Mouse (Mus musculus): ENCODE data around the gene Cfap57.

Cfap57 gene

DNA sequence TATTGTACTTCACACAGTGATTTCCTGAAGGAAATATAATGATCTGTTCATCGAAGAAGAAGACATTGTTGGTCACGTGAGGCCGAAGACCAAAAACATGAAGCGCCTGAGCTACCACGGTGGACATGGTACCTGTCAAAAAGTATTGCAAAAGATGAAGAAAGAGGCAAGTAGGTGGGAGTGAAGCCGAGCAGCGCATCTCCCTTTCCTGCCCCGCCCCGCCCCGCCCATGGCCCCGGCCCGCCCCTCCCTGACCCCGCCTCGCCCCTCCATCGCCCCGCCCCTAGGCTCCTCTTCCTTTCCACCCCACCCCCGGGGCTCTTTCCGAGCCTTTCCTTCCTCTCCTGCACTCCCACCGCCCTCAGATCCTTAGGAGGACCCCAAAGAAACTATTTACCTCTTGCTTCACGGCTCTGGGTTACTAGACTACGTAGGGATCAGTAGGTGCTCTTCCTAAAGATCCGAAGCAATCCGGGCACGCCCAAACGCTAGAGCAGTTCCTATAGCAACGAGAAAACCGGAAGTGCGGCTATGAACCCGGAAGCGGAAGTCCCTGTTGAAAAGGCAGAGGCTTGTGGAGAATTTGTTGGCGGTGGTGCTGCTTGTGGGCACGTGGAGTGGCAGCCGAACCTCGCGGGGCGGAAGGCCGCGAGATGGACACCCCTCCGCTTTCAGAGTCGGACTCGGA is at the start of gene Cfap57, which contains the start of gene Ebna1bp2:
TSS of gene Cfap57 (minus strand) at position 499 of the 688 bp plus-strand sequence.
TSS of gene Ebna1bp2 (plus strand) at position 521 of the 688 bp plus-strand sequence.
- DNase-seq (ENCODE audit: low spot score in 2 of 2): peak; percentile 94 to 95

DNA sequence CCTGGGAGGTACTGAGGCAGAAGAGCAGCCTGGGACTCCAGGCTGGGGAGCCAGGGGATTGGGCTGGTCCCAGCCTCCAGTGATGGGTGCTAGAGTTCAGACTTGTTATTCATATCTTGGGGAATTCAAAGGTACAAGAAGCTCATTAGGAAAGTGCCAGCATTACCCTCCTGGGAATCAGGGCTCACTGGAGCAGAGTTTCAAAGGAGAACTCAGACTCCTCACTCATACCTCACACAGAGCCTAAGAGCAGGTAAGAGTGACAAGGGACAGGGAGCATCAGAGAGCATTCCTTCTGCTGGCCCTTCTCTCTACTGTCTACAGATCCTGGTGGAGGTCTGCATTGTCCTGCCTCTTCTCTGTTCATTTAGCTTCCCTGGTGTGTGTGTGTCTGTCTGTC is 38.1 kb upstream of the Cfap57 start, which contains the start of gene Olfr62:
TSS of gene Olfr62 (plus strand) at position 301 of the 400 bp plus-strand sequence.
- no peak for DNase-seq (ENCODE audit: low spot score in 2 of 2)

DNA sequence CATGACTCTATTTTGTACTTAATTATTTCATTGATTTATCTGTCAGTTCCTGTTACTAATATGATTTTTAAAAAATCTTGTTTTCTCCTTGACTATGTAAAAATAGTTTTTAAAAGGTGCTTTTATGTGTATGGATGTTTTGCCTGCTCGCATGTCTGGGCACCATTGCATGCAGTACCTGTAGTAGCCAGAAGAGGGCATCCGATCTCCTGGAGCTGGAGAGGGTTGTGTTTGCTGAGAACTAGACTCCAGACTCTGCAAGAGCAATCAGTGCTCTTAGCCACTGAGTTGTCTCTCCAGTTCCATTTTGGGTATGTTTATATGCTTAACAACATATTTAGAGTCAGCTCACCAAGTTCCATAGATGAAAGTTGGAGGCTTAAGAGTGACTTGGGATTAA is 24.7 kb upstream of the Cfap57 start:
- DNase-seq (ENCODE audit: low spot score in 2 of 2): peak; percentile 14 to 44

DNA sequence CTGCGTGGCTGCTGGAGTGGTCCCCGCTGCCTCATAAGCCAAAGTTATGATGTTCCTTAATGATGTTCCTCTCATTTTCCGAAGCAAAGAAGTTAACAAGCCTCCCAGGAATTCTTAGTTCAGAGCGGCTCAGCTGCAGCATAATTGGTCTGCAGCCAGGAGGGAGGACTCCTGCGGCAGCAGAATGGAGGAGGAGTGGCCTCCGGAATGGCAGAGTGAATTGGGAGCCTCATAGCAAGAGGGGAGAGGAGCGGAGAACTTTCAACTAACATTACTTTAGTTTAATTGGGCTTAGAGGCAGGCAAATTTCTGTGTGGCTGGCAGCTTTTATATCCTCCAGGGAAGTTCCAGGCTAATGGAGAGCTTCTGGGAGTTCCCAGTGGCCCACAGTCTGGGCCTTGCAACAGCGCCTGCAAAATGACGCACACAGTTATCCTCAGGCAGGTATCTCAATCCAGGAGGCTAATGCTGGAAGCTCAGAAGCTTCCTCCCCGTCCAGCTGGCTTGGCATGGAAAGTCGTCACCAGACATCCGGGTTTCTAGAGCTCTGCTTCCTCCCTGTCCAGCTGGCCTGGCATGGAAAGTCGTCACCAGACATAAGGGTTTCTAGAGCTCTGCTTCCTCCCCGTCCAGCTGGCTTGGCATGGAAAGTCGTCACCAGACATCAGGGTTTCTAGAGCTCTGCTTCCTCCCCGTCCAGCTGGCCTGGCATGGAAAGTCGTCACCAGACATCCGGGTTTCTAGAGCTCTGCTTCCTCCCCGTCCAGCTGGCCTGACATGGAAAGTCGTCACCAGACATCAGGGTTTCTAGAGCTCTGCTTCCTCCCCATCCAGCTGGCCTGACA is 22.0 kb upstream of the Cfap57 start:
- no peak for DNase-seq (ENCODE audit: low spot score in 2 of 2)

DNA sequence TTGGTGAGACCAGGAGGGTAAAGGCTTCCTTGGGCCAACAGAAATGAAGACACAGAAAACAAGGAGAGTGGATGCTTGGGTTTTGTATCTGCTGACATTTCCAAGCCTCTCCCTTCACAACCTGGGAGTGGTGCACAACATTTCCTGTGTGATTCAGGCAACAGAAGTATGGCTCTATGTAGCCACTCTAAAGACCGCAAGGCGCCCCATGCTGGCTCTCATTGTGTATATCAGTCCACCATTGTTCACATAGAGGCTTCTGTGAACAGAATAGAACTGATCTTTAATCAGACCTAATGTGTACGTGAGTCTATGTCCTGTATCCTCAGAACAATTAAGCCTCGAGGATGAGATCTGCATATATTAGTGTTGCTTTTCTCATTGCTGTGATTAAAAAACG is 9.7 kb upstream of the Cfap57 start:
- no peak for DNase-seq (ENCODE audit: low spot score in 2 of 2)

DNA sequence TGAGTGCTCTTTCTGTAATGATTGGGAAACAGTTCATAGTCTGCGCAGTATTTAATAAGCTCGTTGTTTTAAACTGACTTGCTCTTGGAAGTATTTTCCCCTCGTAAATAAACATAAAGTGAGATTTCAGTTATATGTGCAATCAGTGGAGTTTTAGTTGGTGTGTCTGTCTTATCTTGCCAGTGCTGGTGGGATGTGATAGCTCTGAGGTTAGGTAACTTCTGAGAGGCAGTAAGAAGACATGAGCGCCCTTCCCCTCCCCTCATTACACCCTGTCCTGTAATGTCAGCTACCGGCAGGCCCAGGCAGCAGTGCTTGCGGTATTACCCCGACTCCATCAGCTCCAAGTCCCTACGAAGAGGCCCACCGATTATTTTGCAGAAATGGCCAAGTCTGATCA is 1.2 kb upstream of the Cfap57 start:
- DNase-seq (ENCODE audit: low spot score in 2 of 2): no peak

DNA sequence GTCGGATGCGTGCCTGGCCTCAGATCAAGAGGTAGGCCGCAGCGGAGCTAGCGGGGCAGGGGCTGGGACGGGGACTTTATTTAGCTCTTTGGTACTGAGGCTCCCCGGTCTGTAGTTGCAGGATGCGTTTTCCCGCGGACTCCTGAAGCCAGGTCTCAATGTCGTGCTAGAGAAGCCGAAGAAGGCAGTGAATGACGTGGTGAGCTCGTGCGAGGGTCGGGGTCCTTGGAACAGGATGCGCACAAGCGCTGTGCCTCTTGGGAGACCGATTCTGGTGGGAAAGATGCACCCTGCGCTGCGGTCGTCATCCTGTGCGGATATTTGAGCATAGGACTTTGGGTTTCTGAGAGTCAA is 367 bp upstream of the Cfap57 start:
- no peak for DNase-seq (ENCODE audit: low spot score in 2 of 2)

DNA sequence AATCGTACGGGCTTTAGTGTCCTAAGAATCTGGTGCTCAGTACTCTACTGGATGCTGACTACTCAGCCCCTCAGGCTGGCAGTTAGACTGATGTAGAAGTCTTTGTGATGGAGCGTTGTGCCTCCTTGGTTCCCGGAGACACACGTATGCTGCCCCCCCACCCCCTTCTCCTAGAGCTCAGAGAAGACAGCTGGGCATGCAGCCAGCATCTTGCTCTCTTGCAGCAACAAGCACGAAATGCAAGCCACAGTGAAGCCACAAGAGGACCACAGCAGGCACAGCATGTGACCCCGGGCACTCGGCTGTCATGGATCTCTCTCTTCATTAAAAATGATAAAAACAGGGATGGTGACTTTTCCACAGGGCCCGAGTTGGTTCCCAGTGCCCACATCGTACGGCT is 5.2 kb downstream of the Cfap57 start:
- DNase-seq (ENCODE audit: low spot score in 2 of 2): no peak

DNA sequence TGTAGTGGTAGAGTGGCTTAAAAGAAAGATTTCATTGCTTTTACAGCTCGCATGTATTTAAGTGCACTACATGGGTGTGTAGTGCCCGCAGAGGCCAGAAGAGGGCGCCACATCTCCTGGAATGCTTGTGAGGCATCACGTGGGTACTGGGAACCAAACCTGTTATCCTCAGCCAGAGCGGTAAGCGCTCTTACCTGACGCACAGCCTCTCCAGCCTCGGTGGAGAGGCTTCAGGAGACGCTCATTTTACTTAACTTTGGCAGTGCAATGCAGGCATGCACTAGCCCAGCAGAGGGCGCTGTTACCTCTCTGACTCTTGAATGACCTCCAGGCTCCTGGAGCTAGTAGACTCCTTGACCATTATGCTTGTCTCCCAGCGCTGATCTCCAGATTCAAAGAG is 8.0 kb downstream of the Cfap57 start:
- peak; percentile 22 to 25 for DNase-seq (ENCODE audit: low spot score in 2 of 2)

DNA sequence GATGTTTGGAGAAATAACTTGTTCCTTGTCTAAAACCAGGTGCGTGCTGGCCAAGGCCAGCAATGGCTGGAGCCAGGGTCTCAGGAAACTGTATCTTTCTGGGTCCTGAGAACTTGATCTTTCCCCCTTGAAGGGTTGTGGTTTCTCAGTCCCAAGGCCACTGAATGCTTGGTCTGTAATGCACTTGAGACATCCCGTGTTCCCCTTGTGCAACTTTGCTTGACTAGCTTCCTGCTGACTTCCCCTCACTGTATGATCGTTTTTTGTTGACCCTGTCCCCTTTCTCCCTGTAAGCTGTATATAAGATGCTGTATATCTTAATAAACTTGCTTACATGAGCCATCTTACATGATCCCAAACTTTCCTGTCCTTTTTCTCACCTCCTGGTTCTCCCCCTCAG is 10.7 kb downstream of the Cfap57 start:
- no peak for DNase-seq (ENCODE audit: low spot score in 2 of 2)

DNA sequence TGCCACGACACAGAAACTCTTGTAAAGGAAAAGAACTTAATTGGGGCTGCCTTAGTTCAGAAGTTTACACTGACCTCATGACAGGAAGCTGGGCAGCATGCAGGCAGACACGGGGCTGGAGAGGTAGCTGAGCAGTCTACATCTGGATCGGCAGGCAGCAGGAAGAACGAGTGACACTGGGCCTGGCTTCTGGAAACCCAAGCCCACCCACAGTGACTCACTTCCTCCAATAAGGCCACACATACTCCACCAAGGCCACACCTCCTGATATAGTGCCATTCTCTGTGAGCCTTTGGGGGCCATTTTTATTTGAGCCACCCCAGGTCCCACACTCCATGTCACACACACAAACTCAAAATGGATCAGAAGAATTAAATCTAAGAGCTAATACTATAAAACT is 16.5 kb downstream of the Cfap57 start:
- no peak for DNase-seq (ENCODE audit: low spot score in 2 of 2)

DNA sequence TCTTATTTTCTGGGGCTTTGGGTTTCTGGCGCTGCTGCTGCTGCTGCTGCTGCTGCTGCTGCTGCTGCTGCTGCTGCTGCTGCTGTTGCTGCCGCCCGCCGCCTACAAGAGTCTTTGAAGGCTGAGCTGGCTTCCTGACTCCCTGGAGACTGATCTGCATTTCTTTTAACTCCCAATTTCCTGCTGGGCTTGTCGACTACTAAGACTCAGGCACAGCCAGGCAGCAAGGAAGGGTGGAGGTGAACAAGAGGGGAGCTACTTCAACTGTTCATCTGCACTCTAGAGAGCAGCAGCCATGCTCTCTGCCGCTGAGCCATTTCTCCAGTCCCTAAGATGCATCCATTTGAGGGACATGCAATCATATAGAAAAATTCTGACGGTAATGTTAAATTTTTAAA is 30.8 kb downstream of the Cfap57 start:
- no peak for DNase-seq (ENCODE audit: low spot score in 2 of 2)

DNA sequence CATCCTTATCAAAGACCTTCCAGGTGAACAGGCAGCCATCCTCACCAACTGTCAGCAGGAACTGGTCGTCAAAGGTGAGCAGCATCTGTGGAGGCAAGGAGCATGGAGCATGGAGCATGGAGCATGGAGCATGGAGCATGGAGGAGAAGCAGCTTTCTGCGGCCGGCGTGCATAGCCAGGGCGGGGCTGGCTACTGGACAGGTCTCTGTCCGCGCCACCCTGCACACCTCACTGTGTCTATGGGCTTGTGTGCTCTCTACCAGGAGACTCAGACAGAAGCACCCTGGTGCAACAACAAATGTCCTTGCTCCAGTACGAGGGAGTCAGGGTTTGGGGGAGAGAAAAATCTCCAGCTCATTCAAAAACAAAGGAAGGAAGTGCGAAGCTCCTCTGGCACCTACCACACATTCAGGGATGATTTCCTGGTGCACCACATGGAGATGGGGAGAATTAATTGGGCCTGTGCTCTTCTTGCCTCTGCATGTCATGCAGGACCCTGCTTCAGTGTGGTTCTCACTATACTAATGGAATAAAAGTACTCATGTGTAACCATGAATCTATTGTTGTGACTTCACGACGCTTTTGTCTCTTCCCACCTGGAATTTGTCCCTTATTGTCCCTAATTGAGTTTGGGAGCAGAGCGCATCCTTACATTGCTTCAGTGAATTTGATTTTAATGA is 31.4 kb downstream of the Cfap57 start:
- DNase-seq (ENCODE audit: low spot score in 2 of 2): no peak

DNA sequence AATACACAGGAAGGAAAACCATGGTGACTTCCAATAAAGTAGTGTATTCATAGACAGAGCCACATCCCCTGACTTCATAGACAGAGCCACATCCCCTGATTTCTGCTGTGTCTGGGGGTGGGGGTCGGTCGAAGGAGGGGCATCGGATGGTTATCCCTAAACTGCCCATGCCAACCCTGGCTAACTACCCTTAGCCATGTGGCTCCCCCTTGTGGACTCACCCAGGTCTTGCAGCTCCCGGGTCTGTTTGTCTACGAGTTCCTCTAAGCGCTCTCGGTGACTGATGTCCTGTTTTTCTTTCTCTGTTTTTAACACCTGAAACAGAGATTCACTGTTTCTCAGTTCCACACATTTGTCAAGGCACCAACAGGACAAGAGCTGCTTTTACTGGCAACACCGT is 37.9 kb downstream of the Cfap57 start:
- no peak for DNase-seq (ENCODE audit: low spot score in 2 of 2)

DNA sequence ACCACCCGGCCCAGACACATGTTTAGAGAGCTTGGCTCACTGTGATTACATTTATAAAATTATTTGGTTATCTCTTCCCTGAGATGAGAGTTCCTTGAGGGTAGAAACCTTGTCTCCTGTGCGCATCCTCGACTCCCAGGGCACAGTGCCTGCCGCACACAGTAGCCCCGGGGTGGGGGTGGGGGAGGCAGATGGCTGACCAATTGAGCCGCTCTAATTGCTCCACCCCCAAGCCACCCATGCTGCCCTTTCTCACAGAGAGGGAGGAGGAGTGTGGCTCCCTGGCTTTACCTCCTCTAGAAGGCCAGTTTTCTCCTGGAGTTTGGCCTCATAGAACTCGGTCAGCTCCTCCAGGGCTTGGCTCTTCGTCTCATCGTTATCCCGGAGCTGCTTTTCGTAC is 39.1 kb downstream of the Cfap57 start:
- no peak for DNase-seq (ENCODE audit: low spot score in 2 of 2)

DNA sequence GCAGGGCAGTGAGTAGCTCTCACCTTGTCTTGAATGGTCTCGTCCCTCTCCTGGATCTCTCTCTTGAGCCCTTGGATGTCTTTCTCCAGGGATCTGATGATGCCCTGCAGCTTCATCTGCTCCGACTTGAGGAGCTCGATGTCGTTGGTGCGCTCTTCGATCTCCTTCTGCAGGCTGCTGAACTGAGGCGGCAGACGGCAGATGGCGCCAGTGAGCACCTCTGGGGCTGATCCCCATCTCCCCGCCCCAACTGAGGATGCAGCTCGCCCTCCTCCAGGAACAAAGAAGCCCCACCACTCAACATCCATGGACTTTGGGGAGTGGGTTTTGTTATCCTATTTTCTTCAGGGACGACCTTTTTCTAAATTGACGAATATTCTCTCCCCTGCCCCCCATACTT is 41.3 kb downstream of the Cfap57 start:
- DNase-seq (ENCODE audit: low spot score in 2 of 2): peak in 1 of 2 experiments; percentile 6

DNA sequence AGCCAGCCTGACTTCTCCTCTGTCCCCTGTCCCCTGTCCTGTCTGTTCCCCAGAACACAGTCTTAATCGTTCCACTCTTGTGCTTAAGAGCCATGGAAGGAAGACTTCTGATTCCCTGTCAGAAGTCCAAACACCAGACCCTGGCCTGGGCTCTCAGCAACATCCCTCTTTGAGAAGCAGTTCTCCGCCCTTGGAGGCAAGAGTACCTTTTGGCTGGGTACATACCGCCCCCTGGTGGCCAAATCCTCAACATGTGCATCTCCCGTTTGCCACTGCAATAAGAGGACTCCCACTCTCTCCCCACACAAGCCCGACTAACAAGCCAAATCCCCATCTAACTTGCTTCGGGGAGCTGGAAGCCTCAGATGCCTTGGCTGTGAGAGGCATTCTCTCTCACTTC is 44.5 kb downstream of the Cfap57 start:
- peak; percentile 39 to 61 for DNase-seq (ENCODE audit: low spot score in 2 of 2)

DNA sequence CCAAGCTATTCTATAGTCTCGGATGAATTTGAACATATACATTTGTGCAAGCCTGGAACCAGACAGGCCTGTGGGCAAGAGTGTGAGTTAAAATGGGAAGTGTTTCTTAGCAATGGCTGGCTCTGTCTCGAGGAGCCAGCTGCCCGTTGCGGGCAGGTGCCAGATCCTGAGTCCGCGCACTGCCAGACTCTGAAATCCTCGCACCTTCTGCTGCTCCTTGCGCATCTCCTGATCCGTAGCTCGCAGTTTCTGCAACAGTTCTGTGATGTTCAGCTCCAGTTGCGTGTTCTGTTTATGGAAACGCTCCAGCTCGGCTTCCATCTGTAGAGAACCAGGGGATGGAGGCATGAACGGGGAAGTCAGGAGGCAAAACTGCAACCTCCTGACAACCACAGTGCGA is 49.1 kb downstream of the Cfap57 start:
- DNase-seq (ENCODE audit: low spot score in 2 of 2): no peak

DNA sequence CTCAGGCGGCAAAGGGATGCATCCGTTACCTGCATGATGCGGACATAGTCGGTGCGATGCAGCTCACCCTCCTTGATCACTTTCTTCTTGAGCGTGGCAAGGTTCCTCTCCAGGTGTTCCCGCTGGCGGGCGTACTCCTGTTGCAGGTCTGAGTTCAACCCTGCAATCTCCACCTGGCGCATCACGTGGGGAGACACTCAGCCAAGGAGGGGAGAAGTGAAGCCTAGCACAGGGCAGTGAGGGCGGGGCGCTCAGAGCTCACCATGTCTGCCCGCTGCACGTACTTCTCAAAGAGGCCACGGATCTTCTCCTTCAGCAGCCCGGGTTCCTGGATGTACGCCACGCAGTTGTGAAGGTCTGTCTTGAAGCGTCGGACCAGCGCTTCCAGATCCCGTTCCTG is 51.3 kb downstream of the Cfap57 start:
- DNase-seq (ENCODE audit: low spot score in 2 of 2): no peak

DNA sequence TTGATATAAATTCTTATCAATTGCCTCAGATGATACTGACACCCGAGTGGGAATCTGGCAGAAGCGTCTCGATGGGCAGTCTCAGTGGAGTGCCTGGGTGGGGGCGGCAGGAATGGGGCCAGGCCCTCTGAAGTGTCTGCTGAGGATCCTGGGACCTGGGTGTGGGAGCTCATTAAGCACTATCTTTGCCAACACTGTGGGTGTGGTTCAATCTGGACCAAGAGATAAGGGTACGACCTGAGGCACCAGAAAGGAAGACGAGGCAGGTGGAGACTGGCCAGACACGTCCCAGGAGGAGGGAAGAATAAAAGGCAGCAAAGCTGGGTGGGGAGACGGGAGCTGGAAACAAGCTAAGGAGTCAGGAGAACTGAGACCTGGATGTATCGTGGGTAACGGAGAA is 51.9 kb downstream of the Cfap57 start:
- no peak for DNase-seq (ENCODE audit: low spot score in 2 of 2)

DNA sequence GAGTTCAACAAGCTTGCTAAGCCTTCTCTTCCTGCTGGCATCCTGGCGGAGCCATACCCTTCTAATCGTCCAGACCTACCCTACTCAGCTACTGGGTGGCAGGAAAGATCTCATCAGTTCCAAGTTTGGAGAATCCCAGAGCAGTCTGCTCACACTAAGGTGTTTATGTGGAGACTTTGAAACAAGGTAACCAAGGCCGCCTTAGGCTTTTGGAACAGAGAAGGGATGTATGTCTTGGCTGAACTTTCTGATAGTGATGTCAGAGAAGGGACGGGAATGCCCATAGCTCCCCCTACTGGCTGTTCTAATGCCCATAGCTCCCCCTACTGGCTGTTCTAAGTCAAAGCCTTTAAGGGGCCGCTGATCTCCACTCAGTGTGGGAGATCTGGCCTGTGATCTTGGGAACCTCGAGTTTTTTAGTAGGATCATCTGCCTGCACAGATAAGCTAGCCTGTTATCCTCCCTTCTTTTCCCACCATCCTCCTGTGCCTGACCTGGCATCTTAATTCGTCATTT is 54.4 kb downstream of the Cfap57 start:
- DNase-seq (ENCODE audit: low spot score in 2 of 2): peak; percentile 21 to 45

DNA sequence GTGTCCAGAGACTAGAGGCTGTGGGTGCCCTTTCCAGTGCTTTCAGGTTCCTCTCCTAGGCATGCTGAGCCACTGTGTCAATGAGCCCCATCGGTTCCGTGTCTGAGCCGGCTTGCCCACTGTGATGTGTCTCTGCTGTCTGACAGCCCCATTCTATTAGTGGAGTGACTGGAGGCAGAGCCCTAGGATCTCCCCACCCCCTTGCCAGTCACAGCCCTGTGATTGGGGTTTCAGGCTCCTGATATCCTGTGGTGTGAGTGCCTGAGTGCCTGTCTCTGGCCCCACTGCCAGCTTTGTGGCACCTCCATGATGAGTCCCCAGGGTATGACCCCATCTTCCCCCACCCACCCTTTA is 55.7 kb downstream of the Cfap57 start:
- no peak for DNase-seq (ENCODE audit: low spot score in 2 of 2)
